Mouse (Mus musculus): Measurements from ENCODE around the gene Wipf2.

Wipf2 gene

DNA sequence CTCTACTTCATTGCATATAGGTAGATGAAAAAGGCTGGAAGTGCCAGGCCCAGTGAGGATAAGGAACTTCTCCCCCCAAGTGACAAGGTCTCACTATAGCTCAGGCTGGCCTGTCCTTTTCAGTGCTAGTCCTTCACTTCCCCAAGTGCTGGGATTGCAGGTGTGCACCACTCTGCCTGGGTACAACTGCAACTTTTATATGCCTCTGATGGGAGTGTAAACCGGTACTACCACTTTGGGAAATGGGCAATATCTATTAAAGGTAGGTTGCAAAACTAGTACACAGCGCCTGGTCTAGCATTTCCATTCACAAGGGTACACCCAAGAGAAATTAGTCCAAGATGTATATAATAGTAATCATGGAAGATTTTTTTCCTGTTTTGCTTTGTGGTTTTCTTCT is 8.8 kb upstream of the Wipf2 start:
- no peak for DNase-seq

DNA sequence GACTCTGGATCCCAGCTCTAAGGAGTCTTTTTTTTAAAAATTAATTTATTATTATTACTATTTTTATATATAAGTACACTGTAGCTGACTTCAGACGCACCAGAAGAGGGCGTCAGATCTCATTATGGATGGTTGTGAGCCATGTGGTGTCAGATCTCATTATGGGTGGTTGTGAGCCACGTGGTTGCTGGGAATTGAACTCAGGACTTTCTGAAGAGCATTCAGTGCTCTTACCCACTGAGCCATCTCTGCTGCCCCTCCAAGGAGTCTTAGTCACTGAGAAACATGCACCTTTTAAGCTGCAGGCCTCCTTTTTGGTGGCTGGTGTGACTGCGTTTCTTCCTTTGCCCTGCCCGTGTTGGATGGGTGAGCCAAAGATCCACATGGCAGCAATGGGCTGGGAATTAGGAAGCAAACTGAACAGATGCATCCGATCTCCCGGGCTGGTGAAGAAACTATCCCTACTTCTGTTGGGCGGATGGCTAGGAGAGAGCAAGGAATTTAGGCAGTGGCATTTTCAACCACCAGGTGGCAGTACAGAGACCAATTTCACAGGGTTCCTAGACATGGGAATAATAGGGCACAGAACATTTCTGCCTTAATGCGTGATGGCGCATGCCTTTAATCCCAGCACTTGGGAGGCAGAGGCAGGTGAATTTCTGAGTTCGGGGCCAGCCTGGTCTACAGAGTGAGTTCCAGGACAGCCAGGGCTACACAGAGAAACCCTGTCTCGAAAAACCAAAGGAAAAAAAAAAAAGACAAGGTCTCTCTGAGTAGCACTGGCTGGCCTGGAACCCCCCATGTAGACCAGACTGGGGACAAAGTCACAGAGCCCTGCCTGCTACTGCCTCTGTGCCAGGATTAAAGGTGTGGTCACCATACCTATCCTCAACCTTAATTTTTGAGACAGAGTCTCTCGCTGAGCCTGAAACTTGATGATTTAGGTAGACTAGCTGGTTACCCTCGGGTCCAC is 4.4 kb upstream of the Wipf2 start:
- peak; percentile 88 for DNase-seq

DNA sequence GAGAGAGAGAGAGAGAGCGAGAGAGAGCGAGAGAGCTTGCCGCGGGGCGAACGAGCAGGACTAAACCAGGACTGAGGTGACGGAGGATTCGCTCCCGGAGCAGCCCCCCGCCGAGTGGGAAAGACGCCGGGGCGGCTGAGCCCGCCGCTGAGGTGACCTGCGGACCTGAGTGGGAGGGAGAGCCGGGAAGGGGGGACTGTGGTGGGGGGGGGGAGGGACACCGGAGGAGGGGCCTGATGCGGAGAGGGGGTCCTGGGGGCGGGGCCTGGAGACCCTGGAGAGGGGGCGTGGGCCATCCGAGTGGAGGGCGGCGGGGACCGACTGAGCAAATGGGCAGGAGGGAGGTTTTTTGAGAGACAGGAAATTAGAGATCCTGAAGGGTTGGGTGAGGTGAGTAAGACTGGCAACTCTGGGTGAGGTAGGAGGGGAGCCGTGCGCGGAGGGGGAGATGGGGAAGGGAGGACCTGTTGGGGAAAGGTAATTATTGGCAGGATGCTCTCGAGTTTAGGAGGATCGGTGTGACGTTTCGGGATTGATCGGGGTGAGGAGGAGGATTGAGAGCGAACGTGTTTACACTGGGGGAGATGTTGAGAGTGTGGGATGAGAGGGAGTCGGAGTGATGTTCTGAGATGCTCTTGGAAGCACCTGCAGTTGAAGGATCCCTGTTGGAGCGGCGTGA is 452 bp downstream of the Wipf2 start:
- DNase-seq: peak; percentile 66

DNA sequence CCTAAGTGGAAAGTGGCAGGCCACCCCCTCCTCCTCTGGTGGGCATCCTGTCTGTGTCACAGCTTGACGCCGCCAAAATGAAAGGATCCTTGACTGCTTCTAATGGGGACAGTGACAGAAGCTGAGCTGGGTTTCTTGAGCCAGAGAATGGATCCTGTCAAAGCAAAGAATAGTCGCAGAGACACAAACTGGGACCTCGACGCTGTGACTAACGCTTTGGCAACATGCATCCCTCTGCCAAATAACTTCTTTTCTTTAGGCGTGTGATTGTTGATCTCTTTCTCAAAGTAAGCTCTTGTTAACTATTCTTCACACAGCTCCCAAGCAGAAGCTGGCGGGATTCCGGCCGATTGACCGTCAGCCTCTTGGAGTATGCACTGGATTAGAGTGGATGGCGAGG is 3.9 kb downstream of the Wipf2 start:
- DNase-seq: no peak

GRCm38 (mm10) chr11:98869906-98870305 is 6.5 kb downstream of the Wipf2 start:
- no peak for DNase-seq

DNA sequence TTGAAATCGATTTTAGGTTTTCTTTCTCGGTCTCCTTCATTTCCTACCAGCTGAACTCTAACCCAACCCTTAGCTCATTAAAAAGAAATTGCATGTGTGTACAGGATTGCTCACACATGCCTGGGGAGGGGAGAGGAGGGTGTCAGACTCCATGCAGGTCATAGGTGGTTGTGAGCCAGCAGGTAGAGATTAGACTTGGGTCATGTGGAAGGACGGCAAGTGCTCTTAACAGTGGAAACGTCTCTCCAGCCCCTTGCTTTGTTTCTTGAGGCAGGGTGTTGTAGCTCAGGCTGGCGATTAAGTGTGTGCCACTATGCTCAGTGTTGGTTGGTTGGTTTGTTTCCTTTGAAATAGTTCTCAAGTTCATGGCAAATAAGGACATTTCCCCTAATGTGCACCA is 7.4 kb downstream of the Wipf2 start:
- DNase-seq: no peak

DNA sequence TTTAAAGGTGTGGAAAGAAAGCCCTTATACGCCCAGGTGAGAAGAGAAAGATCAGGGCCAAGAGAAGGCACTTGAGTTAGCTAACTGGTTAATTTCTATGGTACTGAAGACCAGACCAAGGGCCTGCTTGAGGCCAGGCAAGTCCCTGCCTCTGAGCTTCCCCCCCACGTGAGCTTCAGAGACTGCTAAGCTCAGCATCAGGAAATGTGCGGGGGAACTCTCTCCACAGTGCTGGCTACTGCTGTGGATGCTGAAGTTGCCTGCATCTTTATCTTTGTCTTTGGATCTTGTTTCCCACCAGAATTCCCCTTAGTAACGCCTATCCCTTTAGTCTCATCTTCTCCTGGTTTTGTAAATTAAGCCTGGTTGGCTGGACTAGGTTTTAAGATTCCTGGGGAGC is 8.0 kb downstream of the Wipf2 start:
- DNase-seq: no peak

- no peak for DNase-seq
Observed at GRCm38 (mm10) chr11:98872040-98872439, 8.6 kb downstream of the Wipf2 start.

GRCm38 (mm10) chr11:98873900-98874299 is 10.5 kb downstream of the Wipf2 start:
- DNase-seq: no peak

GRCm38 (mm10) chr11:98877001-98877400 is 13.6 kb downstream of the Wipf2 start:
- no peak for DNase-seq

GRCm38 (mm10) chr11:98887703-98888102 is 24.3 kb downstream of the Wipf2 start:
- no peak for DNase-seq

- no peak for DNase-seq
Observed at GRCm38 (mm10) chr11:98889077-98889476, 25.6 kb downstream of the Wipf2 start.

- no peak for DNase-seq
Observed at GRCm38 (mm10) chr11:98889977-98890376, 26.5 kb downstream of the Wipf2 start.

DNA sequence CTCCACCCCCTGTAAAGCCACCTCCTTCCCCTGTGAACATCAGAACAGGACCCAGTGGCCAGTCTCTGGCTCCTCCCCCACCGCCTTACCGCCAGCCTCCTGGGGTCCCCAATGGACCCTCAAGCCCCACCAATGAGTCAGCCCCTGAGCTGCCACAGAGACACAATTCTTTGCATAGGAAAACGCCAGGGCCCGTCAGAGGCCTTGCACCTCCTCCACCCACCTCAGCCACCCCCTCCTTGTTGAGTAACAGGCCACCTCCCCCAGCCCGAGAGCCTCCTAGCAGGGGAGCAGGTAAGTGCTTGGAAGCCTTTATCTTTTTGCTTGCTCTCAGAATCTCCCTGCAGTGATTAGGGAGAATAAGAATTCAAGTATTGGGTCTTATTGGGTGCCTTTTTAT is 29.0 kb downstream of the Wipf2 start:
- no peak for DNase-seq

DNA sequence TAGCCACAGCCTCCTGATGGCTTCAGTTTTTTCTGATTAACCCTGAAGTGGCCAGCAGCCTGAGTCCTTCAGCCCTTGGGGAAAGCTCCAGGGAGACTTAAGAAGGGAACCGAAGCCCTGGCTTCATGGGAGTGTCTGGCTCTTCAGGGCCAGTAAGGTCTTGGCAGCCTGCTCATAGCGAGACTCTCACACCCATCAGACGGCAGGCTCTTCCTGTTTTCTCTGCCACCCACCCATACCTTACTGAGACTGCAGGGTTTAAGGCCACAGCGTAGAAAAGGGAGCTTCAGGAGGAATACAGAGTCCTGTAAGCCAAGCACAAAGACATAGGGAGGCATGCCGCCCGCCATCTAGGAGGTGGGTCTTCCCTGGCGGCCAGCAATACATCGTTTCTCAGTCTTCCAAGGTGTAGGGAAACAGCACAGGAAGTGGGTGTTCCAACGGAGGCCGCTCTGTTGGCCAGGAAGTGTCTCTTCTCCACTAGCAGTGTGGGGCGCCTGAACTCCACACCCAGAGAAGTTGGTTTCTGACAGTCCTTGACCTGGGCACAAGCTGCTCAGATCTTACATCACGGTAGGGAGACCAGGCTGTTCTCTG is 37.2 kb downstream of the Wipf2 start:
- no peak for DNase-seq

- DNase-seq: peak; percentile 31
Observed at GRCm38 (mm10) chr11:98902621-98903245, 39.3 kb downstream of the Wipf2 start.

- DNase-seq: peak; percentile 53
Observed at GRCm38 (mm10) chr11:98904577-98904976, 41.1 kb downstream of the Wipf2 start.

DNA sequence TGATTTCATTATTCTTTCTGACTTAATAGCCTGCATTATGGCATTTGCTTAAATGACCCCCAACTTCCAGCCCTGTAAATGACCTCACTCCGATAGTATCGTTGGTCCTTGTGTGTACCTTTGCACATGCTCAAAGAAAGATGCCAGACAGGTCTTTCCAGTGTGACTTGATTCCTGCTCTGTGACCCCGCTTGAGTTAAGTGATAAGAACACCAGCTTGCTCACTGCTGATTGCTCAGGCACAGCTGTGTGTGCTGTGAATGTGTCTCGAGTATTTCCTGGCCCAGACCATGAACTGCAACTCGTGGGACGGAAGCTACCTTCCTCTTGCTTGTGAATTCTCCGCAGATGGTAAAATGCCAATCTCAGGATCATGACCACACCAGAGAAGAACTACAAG is 41.6 kb downstream of the Wipf2 start:
- peak; percentile 65 for DNase-seq

GRCm38 (mm10) chr11:98905583-98905982 is 42.1 kb downstream of the Wipf2 start:
- DNase-seq: no peak

GRCm38 (mm10) chr11:98907063-98907436 is 43.6 kb downstream of the Wipf2 start:
- no peak for DNase-seq

DNA sequence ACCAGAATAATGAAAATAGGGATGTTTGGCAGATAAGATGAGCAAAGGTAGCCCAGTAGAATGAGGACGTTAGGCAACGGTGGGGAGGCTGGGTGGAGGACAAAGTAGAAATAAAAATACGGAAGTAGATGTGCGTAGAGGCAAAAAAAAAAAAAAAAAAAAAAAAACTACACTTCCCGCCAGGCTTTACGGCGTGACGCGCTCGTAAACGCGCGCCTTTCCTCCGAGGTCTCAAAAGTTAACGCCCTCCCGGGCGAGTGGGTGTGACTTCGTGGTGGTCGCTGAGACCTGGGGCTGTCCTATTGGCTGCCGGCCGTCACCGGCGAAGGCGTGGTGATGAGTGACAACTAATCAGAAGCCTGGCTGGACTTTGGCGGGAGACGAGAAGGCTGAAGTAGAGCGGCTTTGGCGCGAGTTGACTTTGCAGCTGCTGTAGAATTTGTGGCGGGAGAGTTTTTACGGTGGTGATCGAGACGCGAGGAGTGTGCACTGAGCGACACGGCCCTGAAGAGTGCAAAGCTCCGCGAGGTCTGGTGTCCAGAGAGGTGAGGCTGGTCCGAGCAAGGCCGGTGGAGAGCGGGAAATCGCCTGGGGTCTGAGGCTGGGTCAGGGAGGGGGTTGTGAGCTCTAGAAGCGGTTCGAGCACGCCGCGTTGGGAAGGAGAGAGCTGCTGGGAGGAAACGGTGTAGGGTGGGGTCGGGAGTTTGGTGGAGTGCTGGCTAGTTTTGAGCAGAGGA is 44.2 kb downstream of the Wipf2 start, which contains the start of gene Cdc6:
Gene Cdc6 (plus strand): TSS at position 365 of the 737 bp plus-strand sequence.
- peak; percentile 99 for DNase-seq

- DNase-seq: peak; percentile 81
Observed at GRCm38 (mm10) chr11:98909654-98910053, 46.2 kb downstream of the Wipf2 start.

Data from liver (tissue).